Mouse (Mus musculus): ENCODE results near the gene Fgfbp1. TPM values are rescaled to one million over a fixed set of nuclear protein-coding genes. Genes with fewer than 3 reads are reported as not detected.

Fgfbp1 gene
- total RNA-seq, 2 experiments from 2014 or later, result not detected

GRCm38 (mm10) chr5:43947330-43947977 is 34.1 kb downstream of the Fgfbp1 start:
- ATAC-seq (replicated peaks; ENCODE audit: low FRiP score, poor library complexity, severe bottlenecking), result no peak

GRCm38 (mm10) chr5:43933269-43933668 is 48.3 kb downstream of the Fgfbp1 start:
- no peak for ATAC-seq (replicated peaks; ENCODE audit: low FRiP score, poor library complexity, severe bottlenecking)

Other genes starting within 250 kb of the Fgfbp1 start
- 0.96 and 8.4 TPM in 2 replicates for gene Bst1, start 162.9 kb downstream of the Fgfbp1 start, total RNA-seq (2015; ENCODE audit: low replicate concordance)
- 4.9 and 5.4 TPM in 2 replicates for gene Bst1, start 162.9 kb downstream of the Fgfbp1 start, total RNA-seq (2017; ENCODE audit: low replicate concordance)
- 20.1 and 25.2 TPM in 2 replicates for gene Fbxl5, start 160.1 kb downstream of the Fgfbp1 start, total RNA-seq (2015; ENCODE audit: low replicate concordance)
- 20.9 and 21.9 TPM in 2 replicates for gene Fbxl5, start 160.1 kb downstream of the Fgfbp1 start, total RNA-seq (2017; ENCODE audit: low replicate concordance)
- 2.5 and 6.5 TPM in 2 replicates for gene Cd38, start 113.2 kb downstream of the Fgfbp1 start, total RNA-seq (2015; ENCODE audit: low replicate concordance)
- gene Cd38, start 113.2 kb downstream of the Fgfbp1 start, total RNA-seq (2017; ENCODE audit: low replicate concordance), result 1.7 and 3.2 TPM in 2 replicates
- not detected in 2 replicates for gene Gm7879, start 68.6 kb downstream of the Fgfbp1 start, total RNA-seq (2015; ENCODE audit: low replicate concordance)
- 0.68 TPM in 1 of 2 replicates, not detected in the other for gene Gm7879, start 68.6 kb downstream of the Fgfbp1 start, total RNA-seq (2017; ENCODE audit: low replicate concordance)
- 13.8 and 31.6 TPM in 2 replicates for gene Prom1, start 120.3 kb upstream of the Fgfbp1 start, total RNA-seq (2015; ENCODE audit: low replicate concordance)
- 14.1 and 16.7 TPM in 2 replicates for gene Prom1, start 120.3 kb upstream of the Fgfbp1 start, total RNA-seq (2017; ENCODE audit: low replicate concordance)
- 54.1 and 60.3 TPM in 2 replicates for gene Tapt1, start 244.8 kb upstream of the Fgfbp1 start, total RNA-seq (2015; ENCODE audit: low replicate concordance)
- 67.6 and 88.2 TPM in 2 replicates for gene Tapt1, start 244.8 kb upstream of the Fgfbp1 start, total RNA-seq (2017; ENCODE audit: low replicate concordance)

All from erythroblast, adult 5-6 weeks (primary cell).